Mouse (Mus musculus) embryonic facial prominence, embryonic 10.5 days (tissue): ENCODE results near the gene Abhd15. TPM values are rescaled to one million over a fixed set of nuclear protein-coding genes. Genes with fewer than 3 reads are reported as not detected.

ENCODE experiments used
- DNase-seq: peaks from one replicate; pipeline ENCODE4 v3.0.0-alpha.2; 2017; ENCODE audit warnings: low spot score
- H3K27ac ChIP-seq: fragments of 300-500 bp; sonication (generic); replicated peaks from 2 replicates; pipeline ENCODE4 v1.5.1; 2016; ENCODE audit warnings: mild to moderate bottlenecking
- H3K27me3 ChIP-seq: fragments of 300-500 bp; sonication (generic); replicated peaks from 2 replicates; pipeline ENCODE4 v1.6.1; 2016; ENCODE audit warnings: low read depth, mild to moderate bottlenecking; ENCODE audit not compliant: poor library complexity, severe bottlenecking
- H3K36me3 ChIP-seq: fragments of 300-500 bp; sonication (generic); replicated peaks from 2 replicates; pipeline ENCODE4 v1.6.1; 2016; ENCODE audit warnings: mild to moderate bottlenecking, moderate library complexity
- H3K4me1 ChIP-seq: fragments of 300-500 bp; sonication (generic); 2 replicates; pipeline ENCODE4 v1.6.1; 2016
- H3K4me3 ChIP-seq: fragments of 300-500 bp; sonication (generic); 2 replicates; pipeline ENCODE4 v1.5.1; 2016; ENCODE audit warnings: mild to moderate bottlenecking, moderate library complexity
- H3K9me3 ChIP-seq: fragments of 300-500 bp; sonication (generic); 2 replicates; pipeline ENCODE4 v1.6.1; 2016; ENCODE audit warnings: mild to moderate bottlenecking
- WGBS: fragments of 180-500 bp; shearing (Covaris S2); methylation state at CpG from one replicate; pipeline ENCODE4 v1.1.7; 2016; 5-methylcytosine and 5-hydroxymethylcytosine counted together
- polyA plus RNA-seq: library from polyadenylated mRNA; unstranded; fragments of >200 nt; fragmentation: Nextera tagmentation; extraction: Ambion mirVana; gene quantifications from 2 replicates; pipeline ENCODE4 v1.2.1, GENCODE M21; 2016

Gene Abhd15
- polyA plus RNA-seq: 5.8 and 6.8 TPM in 2 replicates

DNA sequence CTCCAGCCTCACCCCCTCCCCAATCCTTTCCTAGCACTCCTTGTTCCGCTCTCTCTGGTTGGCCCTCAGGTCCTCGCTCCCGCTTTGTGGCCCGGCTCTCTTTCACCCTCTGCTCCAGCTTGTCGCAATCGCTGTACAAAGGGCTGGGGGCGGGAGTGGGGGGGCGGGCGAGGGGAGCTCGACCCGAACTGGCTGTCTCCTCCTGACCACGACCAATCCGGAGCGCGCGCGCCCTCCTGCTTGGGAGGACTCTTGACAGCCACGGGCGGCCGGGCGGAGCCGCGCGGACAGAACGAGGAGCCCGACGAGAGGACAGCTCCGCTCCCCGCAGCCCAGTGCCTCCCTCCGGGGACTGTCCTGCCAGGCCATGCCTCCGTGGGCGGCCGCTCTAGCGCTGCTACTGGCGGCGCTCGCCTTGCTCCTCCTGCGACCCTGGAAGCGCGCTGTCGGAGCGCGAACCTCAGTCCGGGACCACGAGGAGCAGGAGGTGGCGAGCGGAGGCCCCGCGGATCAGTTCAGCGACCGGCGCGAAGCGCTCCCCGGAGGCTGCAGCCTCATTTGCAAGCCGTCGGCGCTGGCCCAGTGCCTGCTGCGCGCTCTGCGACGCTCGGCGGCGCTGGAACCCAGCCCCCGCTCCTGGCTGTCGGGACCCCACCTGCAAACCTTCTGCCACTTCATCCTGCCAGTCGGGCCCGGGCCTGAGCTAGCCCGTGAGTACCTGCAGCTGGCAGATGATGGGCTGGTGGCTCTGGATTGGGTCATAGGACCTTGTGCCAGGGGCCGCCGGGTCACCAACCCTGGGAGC lies at the start of gene Abhd15:
Abhd15 (plus strand) TSS at position 290 of the 805 bp plus-strand sequence.
- Histone ChIP-seq H3K9me3 (no peaks in the 10 kb centered on the region), H3K36me3 (peaks cover 7% of the 10 kb centered on the region), H3K4me3 (peak within 1 kb of the TSS; percentile 69), H3K27me3 (peaks cover 42% of the 10 kb centered on the region), H3K27ac (peak within 1 kb of the TSS; percentile 69), H3K4me1 (peaks cover 74% of the 10 kb centered on the region)
- under 1% methylated on average over 72 of the region's 72 CpGs for WGBS
- DNase-seq: peak; percentile 90

DNA sequence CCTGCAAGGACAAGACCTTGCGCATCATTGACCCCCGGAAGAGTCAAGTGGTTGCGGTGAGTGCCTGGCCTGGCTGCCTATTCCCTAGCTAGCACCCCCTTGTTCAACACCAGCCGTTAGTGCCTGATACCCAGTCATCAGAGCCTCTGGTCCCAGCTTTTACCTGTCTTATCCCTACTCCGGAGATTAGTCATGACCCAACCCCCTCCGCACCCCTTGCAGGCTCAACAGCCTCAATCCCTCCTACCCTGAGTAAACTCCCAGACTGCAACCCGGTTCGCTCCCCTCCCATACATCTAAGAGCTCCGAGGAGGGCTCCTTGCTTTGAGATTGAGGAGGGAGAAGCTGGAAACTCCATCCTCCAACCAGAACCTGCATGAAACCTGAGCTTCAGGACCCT lies 48.4 kb upstream of the Abhd15 start:
- peaks cover 16% of the 10 kb centered on the region for H3K36me3 ChIP-seq
- H3K27ac ChIP-seq: no peak overlapping the region
- WGBS: 37% methylated on average over 9 of the region's 9 CpGs
- no peaks in the 10 kb centered on the region for H3K9me3 ChIP-seq
- no peak for DNase-seq
- H3K4me1 ChIP-seq: peaks cover 29% of the 10 kb centered on the region
- peak overlapping the region; percentile 36 for H3K4me3 ChIP-seq
- H3K27me3 ChIP-seq: peaks cover 95% of the 10 kb centered on the region

- H3K9me3 ChIP-seq: no peaks in the 10 kb centered on the region
- H3K36me3 ChIP-seq: peaks cover 23% of the 10 kb centered on the region
- no peak overlapping the region; the same call in 1 of the 2 replicates for H3K27ac ChIP-seq
- peak overlapping the region; percentile 36 for H3K4me3 ChIP-seq
- DNase-seq: peak; percentile 79
- H3K27me3 ChIP-seq: peaks cover 89% of the 10 kb centered on the region
- peaks cover 25% of the 10 kb centered on the region for H3K4me1 ChIP-seq
- WGBS: 3% methylated on average over 25 of the region's 25 CpGs
Observed at GRCm38 (mm10) chr11:77467157-77467556, 47.8 kb upstream of the Abhd15 start.

- peaks cover 82% of the 10 kb centered on the region for H3K27me3 ChIP-seq
- no peak overlapping the region; the same call in 1 of the 2 replicates for H3K27ac ChIP-seq
- DNase-seq: peak; percentile 75
- peaks cover 19% of the 10 kb centered on the region for H3K4me1 ChIP-seq
- H3K4me3 ChIP-seq: peak overlapping the region; percentile 36
- peaks cover 29% of the 10 kb centered on the region for H3K36me3 ChIP-seq
- 16% methylated on average over 20 of the region's 20 CpGs for WGBS
- no peaks in the 10 kb centered on the region for H3K9me3 ChIP-seq
Observed at GRCm38 (mm10) chr11:77467784-77468183, 47.1 kb upstream of the Abhd15 start.

DNA sequence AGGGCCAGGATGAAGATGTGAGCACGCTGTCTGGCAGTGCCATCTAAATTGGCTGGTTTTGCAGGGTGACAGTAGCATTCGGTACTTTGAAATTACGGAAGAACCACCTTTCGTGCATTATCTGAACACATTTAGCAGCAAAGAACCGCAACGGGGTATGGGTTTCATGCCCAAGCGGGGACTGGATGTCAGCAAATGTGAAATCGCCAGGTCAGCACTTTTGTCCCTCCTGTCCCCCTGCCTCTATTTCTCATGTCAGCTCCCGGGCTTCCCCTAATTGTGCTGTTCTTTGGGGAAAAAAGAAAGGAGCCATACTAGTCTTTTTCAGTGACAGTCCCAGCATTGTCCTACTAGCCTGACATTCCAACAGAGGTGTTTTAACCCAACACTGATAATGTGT lies 46.5 kb upstream of the Abhd15 start:
- no peak overlapping the region for H3K27ac ChIP-seq
- H3K4me1 ChIP-seq: peaks cover 16% of the 10 kb centered on the region
- H3K27me3 ChIP-seq: peaks cover 76% of the 10 kb centered on the region
- DNase-seq: no peak
- WGBS: 86% methylated on average over 9 of the region's 9 CpGs
- H3K36me3 ChIP-seq: peaks cover 35% of the 10 kb centered on the region
- no peaks in the 10 kb centered on the region for H3K9me3 ChIP-seq
- H3K4me3 ChIP-seq: no peak overlapping the region

GRCm38 (mm10) chr11:77471407-77471806 lies 43.5 kb upstream of the Abhd15 start:
- no peak overlapping the region for H3K27ac ChIP-seq
- H3K4me1 ChIP-seq: peaks cover 15% of the 10 kb centered on the region
- DNase-seq: no peak
- H3K36me3 ChIP-seq: peaks cover 61% of the 10 kb centered on the region
- WGBS: 71% methylated on average over 29 of the region's 29 CpGs
- no peak overlapping the region for H3K4me3 ChIP-seq
- no peaks in the 10 kb centered on the region for H3K9me3 ChIP-seq
- peaks cover 46% of the 10 kb centered on the region for H3K27me3 ChIP-seq

- Histone ChIP-seq H3K4me3 (no peak overlapping the region), H3K27ac (no peak overlapping the region), H3K4me1 (peaks cover 2% of the 10 kb centered on the region), H3K27me3 (peaks cover 33% of the 10 kb centered on the region), H3K36me3 (peaks cover 71% of the 10 kb centered on the region), H3K9me3 (no peaks in the 10 kb centered on the region)
- no peak for DNase-seq
- 89% methylated on average over 16 of the region's 16 CpGs for WGBS
Observed at GRCm38 (mm10) chr11:77472775-77473174, 42.1 kb upstream of the Abhd15 start.

- Histone ChIP-seq H3K4me1 (no peaks in the 10 kb centered on the region; the same call in 1 of the 2 replicates), H3K36me3 (peaks cover 58% of the 10 kb centered on the region), H3K27ac (no peak overlapping the region), H3K4me3 (no peak overlapping the region), H3K27me3 (no peaks in the 10 kb centered on the region; the same call in 1 of the 2 replicates), H3K9me3 (no peaks in the 10 kb centered on the region)
- DNase-seq: no peak
- WGBS: 95% methylated on average over 14 of the region's 14 CpGs
Observed at GRCm38 (mm10) chr11:77476216-77476615, 38.7 kb upstream of the Abhd15 start.

- 90% methylated on average over 6 of the region's 6 CpGs for WGBS
- no peak overlapping the region for H3K27ac ChIP-seq
- H3K9me3 ChIP-seq: no peaks in the 10 kb centered on the region
- no peaks in the 10 kb centered on the region; the same call in 1 of the 2 replicates for H3K27me3 ChIP-seq
- no peak for DNase-seq
- peaks cover 57% of the 10 kb centered on the region for H3K36me3 ChIP-seq
- no peaks in the 10 kb centered on the region; the same call in 1 of the 2 replicates for H3K4me1 ChIP-seq
- no peak overlapping the region for H3K4me3 ChIP-seq
Observed at GRCm38 (mm10) chr11:77476895-77477294, 38.0 kb upstream of the Abhd15 start.

DNA sequence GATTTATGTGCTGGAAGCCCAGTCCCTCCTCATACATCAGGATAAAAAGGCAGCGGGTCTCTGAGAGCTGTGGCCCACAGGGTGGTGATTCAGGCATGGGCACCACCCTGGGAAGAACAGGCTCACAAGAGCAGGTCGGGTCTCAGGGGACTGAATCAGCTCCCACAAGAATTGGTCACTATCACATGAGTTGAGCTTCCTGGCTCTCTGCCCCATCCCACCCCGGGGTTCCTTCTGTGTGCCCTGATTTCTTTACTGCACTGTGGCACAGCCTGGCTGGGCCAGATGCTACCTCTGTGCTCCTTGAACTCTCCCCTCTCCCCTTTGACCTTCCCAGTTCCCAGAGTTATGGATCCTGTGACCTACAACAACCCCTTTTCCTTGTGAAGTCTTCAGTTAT lies 31.9 kb upstream of the Abhd15 start:
- Histone ChIP-seq H3K36me3 (peaks cover 21% of the 10 kb centered on the region; the same call in 1 of the 2 replicates), H3K4me3 (no peak overlapping the region), H3K9me3 (no peaks in the 10 kb centered on the region), H3K27ac (no peak overlapping the region), H3K27me3 (no peaks in the 10 kb centered on the region), H3K4me1 (peaks cover 42% of the 10 kb centered on the region)
- WGBS: 75% methylated on average over 3 of the region's 3 CpGs
- no peak for DNase-seq

- Histone ChIP-seq H3K4me1 (peaks cover 49% of the 10 kb centered on the region), H3K27ac (no peak overlapping the region), H3K27me3 (no peaks in the 10 kb centered on the region), H3K4me3 (no peak overlapping the region), H3K36me3 (peaks cover 21% of the 10 kb centered on the region; the same call in 1 of the 2 replicates), H3K9me3 (no peaks in the 10 kb centered on the region)
- no peak for DNase-seq
- WGBS: 75% methylated on average over 11 of the region's 11 CpGs
Observed at GRCm38 (mm10) chr11:77483510-77484255, 31.2 kb upstream of the Abhd15 start.

- DNase-seq: no peak
- H3K27ac ChIP-seq: no peak overlapping the region
- H3K4me1 ChIP-seq: peaks cover 60% of the 10 kb centered on the region
- peak overlapping the region; percentile 11; the same call in 1 of the 2 replicates for H3K4me3 ChIP-seq
- no peaks in the 10 kb centered on the region for H3K9me3 ChIP-seq
- peaks cover 21% of the 10 kb centered on the region; the same call in 1 of the 2 replicates for H3K36me3 ChIP-seq
- no peaks in the 10 kb centered on the region for H3K27me3 ChIP-seq
- 63% methylated on average over 6 of the region's 6 CpGs for WGBS
Observed at GRCm38 (mm10) chr11:77485229-77485628, 29.7 kb upstream of the Abhd15 start.
